Mouse (Mus musculus): ENCODE data around the gene Ccdc57. TPM values are rescaled to one million over a fixed set of nuclear protein-coding genes. Genes with fewer than 3 reads are reported as not detected.

The Ccdc57 gene
- polyA plus RNA-seq, 1 experiment from 2014 or later, result 5.7 TPM

DNA sequence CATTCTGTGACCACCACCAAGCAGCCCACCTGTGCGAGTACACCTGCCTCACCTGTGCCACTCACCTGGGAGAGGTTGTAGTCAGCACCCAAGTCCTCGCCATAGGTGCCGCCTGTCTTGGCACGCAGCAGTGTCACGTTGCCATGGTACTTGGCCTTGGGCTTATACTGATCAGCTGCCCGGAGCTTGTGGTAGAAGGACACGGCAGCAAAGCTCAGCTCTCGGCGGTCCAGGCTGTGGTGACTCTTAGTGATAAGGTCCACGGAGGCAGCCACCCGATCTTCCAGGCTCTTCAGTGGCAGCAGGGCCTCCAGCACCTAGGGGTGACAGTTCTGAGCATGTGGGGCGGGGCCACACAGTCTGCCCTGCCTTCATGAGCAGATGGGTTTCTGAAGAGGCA lies 124.7 kb downstream of the Ccdc57 start:
- H3K4me1 ChIP-seq (replicated peaks; ENCODE audit: insufficient read depth, low read length), result no peaks in the 10 kb centered on the region
- no peak for TF ChIP-seq CTCF (IDR thresholded peaks at IDR 0.05; ENCODE audit: low read depth)
- H3K9ac ChIP-seq (ENCODE audit: low read depth, low read length), result no peak overlapping the region
- H3K9me3 ChIP-seq (replicated peaks; ENCODE audit: low read length), result no peaks in the 10 kb centered on the region
- DNase-seq (ENCODE audit: low spot score) (no peak), ATAC-seq (replicated peaks; ENCODE audit: low FRiP score, low read depth) (no peak)
- peaks cover 66% of the 10 kb centered on the region for H3K36me3 ChIP-seq (ENCODE audit: insufficient read depth, low read length)
- H3K4me2 ChIP-seq (ENCODE audit: low read length), result no peak overlapping the region
- no peak overlapping the region for H3K27ac ChIP-seq
- H3K4me3 ChIP-seq (replicated peaks; ENCODE audit: low read depth, low read length), result no peak overlapping the region
- H3K27me3 ChIP-seq (ENCODE audit: insufficient read depth, low read length), result no peaks in the 10 kb centered on the region
- WGBS, result 93% methylated on average over 12 of the region's 12 CpGs

DNA sequence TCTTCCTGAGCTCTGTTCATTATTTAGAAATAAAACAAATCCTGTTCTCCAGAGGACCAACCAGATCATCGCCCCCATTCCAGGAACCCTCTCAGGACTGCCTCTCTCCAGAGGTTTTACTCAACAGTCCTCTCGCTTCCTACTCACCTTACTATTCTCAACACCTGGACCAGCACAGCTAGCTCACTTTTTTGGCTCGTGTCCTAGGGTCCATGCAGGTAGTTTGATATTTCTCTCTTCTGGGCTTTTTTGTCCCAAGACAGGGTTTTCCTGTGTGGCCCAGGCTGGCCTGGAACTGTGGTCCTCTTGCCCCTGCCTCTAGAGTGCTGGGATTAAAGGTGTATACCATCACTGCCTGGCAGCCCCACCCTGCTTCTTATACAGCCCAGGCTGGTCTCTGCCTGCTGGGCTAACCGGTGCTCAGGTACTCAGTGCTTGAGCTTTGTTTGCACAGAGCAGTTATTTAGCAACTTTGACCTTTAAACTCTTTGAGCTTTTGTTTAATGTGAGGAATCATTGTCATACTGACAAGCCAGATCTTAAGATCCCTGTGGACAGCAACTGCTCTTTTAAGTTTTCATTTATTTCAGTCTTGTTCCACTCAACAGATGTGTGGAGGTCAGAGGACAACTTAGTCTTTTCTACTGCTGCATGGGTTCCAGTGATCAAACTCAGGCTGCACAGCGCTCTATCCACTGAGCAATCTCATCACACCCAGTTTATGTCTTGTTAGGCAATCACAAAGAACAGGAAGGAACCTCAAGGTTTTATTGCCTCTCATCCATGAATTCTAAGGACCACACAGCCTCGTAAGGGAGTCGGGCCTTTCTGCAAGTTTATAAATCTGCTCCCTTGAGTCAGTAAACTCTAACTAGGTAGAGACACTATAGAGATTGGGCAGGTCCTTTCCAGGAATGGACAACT lies 127.0 kb downstream of the Ccdc57 start:
- no peak overlapping the region for H3K4me3 ChIP-seq (replicated peaks; ENCODE audit: low read depth, low read length)
- H3K27me3 ChIP-seq (ENCODE audit: insufficient read depth, low read length), result no peaks in the 10 kb centered on the region
- no peak overlapping the region for H3K27ac ChIP-seq
- ATAC-seq (replicated peaks; ENCODE audit: low FRiP score, low read depth), result no peak
- TF ChIP-seq CTCF (IDR thresholded peaks at IDR 0.05; ENCODE audit: low read depth), result no peak
- H3K9me3 ChIP-seq (replicated peaks; ENCODE audit: low read length), result no peaks in the 10 kb centered on the region
- H3K9ac ChIP-seq (ENCODE audit: low read depth, low read length), result no peak overlapping the region
- peaks cover 42% of the 10 kb centered on the region for H3K36me3 ChIP-seq (ENCODE audit: insufficient read depth, low read length)
- no peaks in the 10 kb centered on the region for H3K4me1 ChIP-seq (replicated peaks; ENCODE audit: insufficient read depth, low read length)
- H3K4me2 ChIP-seq (ENCODE audit: low read length), result no peak overlapping the region
- DNase-seq (ENCODE audit: low spot score), result no peak
- WGBS, result 78% methylated on average over 7 of the region's 7 CpGs

DNA sequence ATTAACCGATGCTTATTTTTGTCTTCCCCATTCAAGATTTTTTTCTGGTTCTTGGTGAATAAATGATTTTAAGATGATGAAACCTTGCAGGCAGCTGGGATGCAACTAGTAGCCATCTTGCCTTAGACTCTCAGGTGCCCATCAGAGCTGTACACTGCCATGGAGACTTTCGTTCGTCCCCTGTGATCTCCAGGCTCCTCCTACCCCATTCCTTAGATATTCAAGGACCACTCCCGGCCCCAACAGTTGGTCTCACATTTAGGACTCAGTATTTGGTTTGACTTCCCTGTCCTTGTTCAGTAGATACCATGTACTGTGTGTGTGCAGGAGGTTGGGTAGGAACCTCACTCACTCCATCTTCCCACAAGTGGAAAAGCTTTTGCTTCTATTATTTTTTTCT lies 127.9 kb downstream of the Ccdc57 start:
- Histone ChIP-seq H3K9ac (ENCODE audit: low read depth, low read length) (no peak overlapping the region), H3K4me1 (replicated peaks; ENCODE audit: insufficient read depth, low read length) (no peaks in the 10 kb centered on the region), H3K27me3 (ENCODE audit: insufficient read depth, low read length) (no peaks in the 10 kb centered on the region), H3K9me3 (replicated peaks; ENCODE audit: low read length) (no peaks in the 10 kb centered on the region), H3K4me2 (ENCODE audit: low read length) (no peak overlapping the region), H3K27ac (no peak overlapping the region), H3K4me3 (replicated peaks; ENCODE audit: low read depth, low read length) (no peak overlapping the region), H3K36me3 (ENCODE audit: insufficient read depth, low read length) (peaks cover 34% of the 10 kb centered on the region)
- DNase-seq (ENCODE audit: low spot score) (no peak), ATAC-seq (replicated peaks; ENCODE audit: low FRiP score, low read depth) (no peak)
- 67% methylated on average over 4 of the region's 4 CpGs for WGBS
- TF ChIP-seq CTCF (IDR thresholded peaks at IDR 0.05; ENCODE audit: low read depth), result no peak

DNA sequence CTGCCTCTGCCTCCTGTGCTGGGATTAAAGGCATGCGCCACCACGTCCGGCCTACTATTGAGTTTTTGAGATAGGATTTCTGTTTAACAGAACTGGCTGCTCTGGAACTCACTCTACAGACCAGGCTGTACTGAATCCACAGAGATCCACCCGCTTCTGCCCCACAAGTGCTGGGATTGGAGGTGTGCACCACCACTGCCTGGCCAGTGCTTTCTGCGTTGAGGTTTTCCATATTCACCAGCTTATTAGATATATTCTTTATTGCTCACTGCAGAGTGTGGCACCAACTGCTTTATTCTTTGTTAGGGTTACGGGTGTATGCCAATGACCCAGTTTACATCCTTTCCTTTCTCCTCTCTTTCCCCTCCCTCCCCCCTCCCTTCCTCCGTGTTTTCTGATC lies 128.4 kb downstream of the Ccdc57 start:
- ATAC-seq (replicated peaks; ENCODE audit: low FRiP score, low read depth), result no peak
- H3K36me3 ChIP-seq (ENCODE audit: insufficient read depth, low read length), result peaks cover 29% of the 10 kb centered on the region
- no peaks in the 10 kb centered on the region for H3K4me1 ChIP-seq (replicated peaks; ENCODE audit: insufficient read depth, low read length)
- H3K27ac ChIP-seq, result no peak overlapping the region
- DNase-seq (ENCODE audit: low spot score), result no peak
- no peak overlapping the region for H3K4me2 ChIP-seq (ENCODE audit: low read length)
- no peaks in the 10 kb centered on the region for H3K27me3 ChIP-seq (ENCODE audit: insufficient read depth, low read length)
- no peak overlapping the region for H3K9ac ChIP-seq (ENCODE audit: low read depth, low read length)
- H3K9me3 ChIP-seq (replicated peaks; ENCODE audit: low read length), result no peaks in the 10 kb centered on the region
- TF ChIP-seq CTCF (IDR thresholded peaks at IDR 0.05; ENCODE audit: low read depth), result no peak
- WGBS, result 78% methylated on average over 7 of the region's 7 CpGs
- H3K4me3 ChIP-seq (replicated peaks; ENCODE audit: low read depth, low read length), result no peak overlapping the region

DNA sequence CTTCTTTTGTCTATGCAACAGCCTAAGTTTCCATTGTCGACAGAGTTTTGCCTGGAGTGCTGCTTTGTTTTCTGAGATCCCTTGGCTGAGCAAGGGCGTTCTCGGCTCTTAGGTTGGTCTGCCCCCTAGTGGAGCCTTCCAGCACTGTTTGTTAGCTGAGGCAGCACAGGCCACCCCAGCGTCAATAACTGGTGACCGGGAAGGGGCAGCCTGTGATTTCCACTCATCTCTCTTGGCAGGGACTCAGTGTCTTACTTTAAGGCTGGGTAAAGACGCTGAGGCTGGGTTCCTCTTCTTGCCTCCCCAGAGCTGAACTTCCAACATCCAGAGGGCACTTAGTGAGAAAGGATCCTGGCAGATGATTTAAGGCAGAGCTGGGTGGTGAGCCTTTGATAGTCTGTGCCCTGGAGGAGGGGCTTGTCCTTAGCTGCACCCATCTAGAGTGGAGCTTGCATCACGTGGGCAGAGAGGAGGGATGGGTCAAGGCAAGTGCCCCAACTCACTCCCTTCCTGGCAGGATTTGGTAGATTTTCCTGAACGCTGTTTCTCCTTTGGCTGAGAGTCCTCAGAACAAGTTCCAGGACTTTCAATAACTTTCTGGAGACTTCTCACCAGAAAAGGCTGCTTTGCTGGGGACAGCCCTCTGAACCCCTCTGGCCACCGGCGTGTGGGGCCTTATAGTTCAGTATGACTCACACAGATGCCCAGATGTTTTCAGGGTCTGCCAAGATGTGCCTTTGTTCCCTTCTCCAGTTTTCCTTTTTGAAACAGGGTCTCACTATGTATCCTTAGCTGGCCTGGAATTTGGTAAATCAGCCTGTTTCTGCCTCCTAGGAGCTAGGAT lies 132.4 kb downstream of the Ccdc57 start:
- Histone ChIP-seq H3K4me1 (replicated peaks; ENCODE audit: insufficient read depth, low read length) (no peaks in the 10 kb centered on the region; the same call in 1 of the 2 replicates), H3K27me3 (ENCODE audit: insufficient read depth, low read length) (no peaks in the 10 kb centered on the region), H3K27ac (peak overlapping the region; percentile 32), H3K9ac (ENCODE audit: low read depth, low read length) (peak overlapping the region; percentile 23; the same call in 1 of the 2 replicates), H3K36me3 (ENCODE audit: insufficient read depth, low read length) (no peaks in the 10 kb centered on the region), H3K4me3 (replicated peaks; ENCODE audit: low read depth, low read length) (no peak overlapping the region), H3K4me2 (ENCODE audit: low read length) (peak overlapping the region; percentile 18; the same call in 1 of the 2 replicates), H3K9me3 (replicated peaks; ENCODE audit: low read length) (no peaks in the 10 kb centered on the region)
- DNase-seq (ENCODE audit: low spot score) (peak; percentile 94), ATAC-seq (replicated peaks; ENCODE audit: low FRiP score, low read depth) (peak; percentile 72)
- 7% methylated on average over 10 of the region's 10 CpGs for WGBS
- TF ChIP-seq CTCF (IDR thresholded peaks at IDR 0.05; ENCODE audit: low read depth), result peak; percentile 95

DNA sequence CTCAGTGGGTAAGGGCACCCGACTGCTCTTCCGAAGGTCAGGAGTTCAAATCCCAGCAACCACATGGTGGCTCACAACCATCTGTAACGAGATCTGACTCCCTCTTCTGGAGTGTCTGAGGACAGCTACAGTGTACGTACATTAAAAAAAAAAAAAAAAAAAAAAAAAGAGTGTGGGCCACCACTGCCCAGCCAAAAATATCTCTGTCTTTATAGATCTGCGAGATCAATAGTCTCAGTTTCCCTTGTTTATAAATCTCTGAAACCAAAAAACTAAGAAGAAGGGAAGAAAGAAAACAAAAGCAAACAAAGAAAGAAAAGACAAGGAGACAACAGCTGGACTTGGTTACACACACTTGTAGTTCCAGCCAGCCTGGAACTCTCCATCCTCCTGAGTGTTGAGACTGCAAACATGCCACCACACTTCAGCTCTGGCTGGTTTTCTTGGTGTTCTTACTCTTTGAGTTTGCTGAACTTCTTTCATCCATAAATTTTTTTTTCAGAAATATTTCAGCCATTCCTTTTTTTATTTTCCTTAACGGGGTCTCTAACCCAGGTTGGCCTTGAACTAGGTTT lies 133.3 kb downstream of the Ccdc57 start:
- H3K4me2 ChIP-seq (ENCODE audit: low read length), result no peak overlapping the region

More for the DNA sequence above, 133.3 kb downstream of the Ccdc57 start:
- no peak for ATAC-seq (replicated peaks; ENCODE audit: low FRiP score, low read depth)
- Histone ChIP-seq H3K27me3 (ENCODE audit: insufficient read depth, low read length) (no peaks in the 10 kb centered on the region), H3K9ac (ENCODE audit: low read depth, low read length) (no peak overlapping the region), H3K4me3 (replicated peaks; ENCODE audit: low read depth, low read length) (no peak overlapping the region), H3K27ac (peak overlapping the region; percentile 32), H3K9me3 (replicated peaks; ENCODE audit: low read length) (no peaks in the 10 kb centered on the region), H3K36me3 (ENCODE audit: insufficient read depth, low read length) (no peaks in the 10 kb centered on the region), H3K4me1 (replicated peaks; ENCODE audit: insufficient read depth, low read length) (no peaks in the 10 kb centered on the region; the same call in 1 of the 2 replicates)
- TF ChIP-seq CTCF (IDR thresholded peaks at IDR 0.05; ENCODE audit: low read depth), result no peak
- 75% methylated on average over 6 of the region's 6 CpGs for WGBS
- no peak for DNase-seq (ENCODE audit: low spot score)

Measured in kidney, postnatal 0 days (tissue).